In genomic region chr1:144174760-144175159, GRCm38 (mm10) we compare ENCODE assay signal across 38 mouse cellular contexts. TPM values are rescaled to one million over a fixed set of nuclear protein-coding genes. Genes with fewer than 3 reads are reported as not detected.
"Had no signal": no experiment of that assay in that cellular context is flagged by ENCODE, and none has a peak within 500 bp of the region (broad histone marks: within the 10 kb centered on the region; RNA-seq: fewer than 3 reads in every experiment).

No protein-coding gene starts in this region.

- H3K9ac ChIP-seq: limb, embryonic 12.5 days; limb, embryonic 13.5 days; limb, embryonic 15.5 days; liver, embryonic 12.5 days; liver, embryonic 13.5 days; liver, embryonic 14.5 days; liver, embryonic 15.5 days; liver, postnatal 0 days; lung, embryonic 14.5 days; lung, embryonic 15.5 days; midbrain, embryonic 12.5 days; midbrain, embryonic 13.5 days; midbrain, embryonic 15.5 days; neural tube, embryonic 12.5 days had no signal

- H3K36me3 ChIP-seq: limb, embryonic 10.5 days; limb, embryonic 12.5 days; limb, embryonic 13.5 days; limb, embryonic 15.5 days; liver, embryonic 12.5 days; liver, embryonic 13.5 days; liver, embryonic 15.5 days; lung, embryonic 15.5 days; midbrain, embryonic 10.5 days; midbrain, embryonic 12.5 days; midbrain, embryonic 13.5 days; midbrain, embryonic 15.5 days; neural tube, embryonic 12.5 days had no signal

- H3K4me3 ChIP-seq: limb, embryonic 10.5 days; limb, embryonic 12.5 days; limb, embryonic 13.5 days; limb, embryonic 15.5 days; liver, embryonic 12.5 days; liver, embryonic 13.5 days; liver, embryonic 15.5 days; lung, embryonic 15.5 days; megakaryocyte, embryonic 14.5 days; midbrain, embryonic 10.5 days; midbrain, embryonic 12.5 days; midbrain, embryonic 13.5 days; midbrain, embryonic 15.5 days; myocyte; neural tube, embryonic 12.5 days had no signal

- H3K27me3 ChIP-seq: limb, embryonic 12.5 days; limb, embryonic 13.5 days; limb, embryonic 15.5 days; liver, embryonic 12.5 days; liver, embryonic 13.5 days; liver, embryonic 15.5 days; lung, embryonic 15.5 days; megakaryocyte, embryonic 14.5 days; midbrain, embryonic 12.5 days; midbrain, embryonic 13.5 days; midbrain, embryonic 15.5 days; neural tube, embryonic 12.5 days had no signal

- H3K4me2 ChIP-seq: limb, embryonic 12.5 days; limb, embryonic 13.5 days; limb, embryonic 15.5 days; liver, embryonic 11.5 days; liver, embryonic 12.5 days; liver, embryonic 13.5 days; liver, embryonic 15.5 days; lung, embryonic 14.5 days; lung, embryonic 15.5 days; midbrain, embryonic 11.5 days; midbrain, embryonic 12.5 days; midbrain, embryonic 13.5 days; midbrain, embryonic 15.5 days; neural tube, embryonic 12.5 days had no signal

- H3K27ac ChIP-seq: limb, embryonic 10.5 days; limb, embryonic 12.5 days; limb, embryonic 13.5 days; limb, embryonic 15.5 days; liver, embryonic 12.5 days; liver, embryonic 13.5 days; liver, embryonic 14.5 days; liver, embryonic 15.5 days; lung, embryonic 15.5 days; macrophage; midbrain, embryonic 10.5 days; midbrain, embryonic 12.5 days; midbrain, embryonic 13.5 days; midbrain, embryonic 15.5 days; neural tube, embryonic 12.5 days had no signal

- H3K4me1 ChIP-seq: limb, embryonic 10.5 days; limb, embryonic 12.5 days; limb, embryonic 13.5 days; limb, embryonic 15.5 days; liver, embryonic 12.5 days; liver, embryonic 13.5 days; liver, embryonic 15.5 days; lung, embryonic 15.5 days; megakaryocyte, embryonic 14.5 days; neural tube, embryonic 12.5 days had no signal

- H3K9me3 ChIP-seq: limb, embryonic 10.5 days; limb, embryonic 12.5 days; limb, embryonic 13.5 days; limb, embryonic 15.5 days; liver, embryonic 12.5 days; liver, embryonic 13.5 days; liver, embryonic 15.5 days; lung, embryonic 15.5 days; megakaryocyte, embryonic 14.5 days; midbrain, embryonic 10.5 days; midbrain, embryonic 12.5 days; midbrain, embryonic 13.5 days; midbrain, embryonic 15.5 days; neural tube, embryonic 12.5 days had no signal

- DNase-seq: left cerebral cortex, postnatal 4 days; liver; liver, embryonic 13.5 days; liver, postnatal 0 days; lung, adult 18-20 months; lung, adult 2 months; lung, embryonic 14.5 days; lung, postnatal 10 days; lung, postnatal 14 days; lung, postnatal 36 days; lung, postnatal 4 days; midbrain, embryonic 14.5 days had no signal

RNA-seq across cellular contexts. Expression of gene Rgs13, which starts 2.4 kb away (rescaled TPM):
- total RNA-seq: megakaryocyte progenitor cell, adult 5-6 weeks; megakaryocyte, adult 5-6 weeks; megakaryocyte-erythroid progenitor cell, adult 5-6 weeks; monocyte, adult 5-6 weeks had no signal
- polyA plus RNA-seq: limb, embryonic 10.5 days; limb, embryonic 11.5 days; limb, embryonic 12.5 days; limb, embryonic 13.5 days; liver, adult 2 months; liver, embryonic 11.5 days; liver, embryonic 12.5 days; liver, embryonic 13.5 days; liver, embryonic 14.5 days; liver, embryonic 15.5 days; liver, embryonic 16.5 days; liver, postnatal 0 days; lung, adult 2 months; lung, embryonic 14.5 days; lung, postnatal 0 days; macrophage; myocyte had no signal
